Mouse (Mus musculus) ZHBTc4 (cell line): ENCODE measurements around the gene Olfr1313.
"Not testable (repeated sequence)": the region's sequence is repeated elsewhere in the genome, so short reads cannot be mapped to it uniquely, and the experiment has no call there.

Experiments
- DNase-seq: peaks from one replicate; pipeline ENCODE4 v3.0.0-alpha.2; 2011; ENCODE audit warnings: low read depth, low spot score

Gene Olfr1313

GRCm38 (mm10) chr2:112077743-112078142, at the start of gene Olfr1313:
Olfr1313 (minus strand) TSS chr2:112077843.
- DNase-seq: no peak

DNA sequence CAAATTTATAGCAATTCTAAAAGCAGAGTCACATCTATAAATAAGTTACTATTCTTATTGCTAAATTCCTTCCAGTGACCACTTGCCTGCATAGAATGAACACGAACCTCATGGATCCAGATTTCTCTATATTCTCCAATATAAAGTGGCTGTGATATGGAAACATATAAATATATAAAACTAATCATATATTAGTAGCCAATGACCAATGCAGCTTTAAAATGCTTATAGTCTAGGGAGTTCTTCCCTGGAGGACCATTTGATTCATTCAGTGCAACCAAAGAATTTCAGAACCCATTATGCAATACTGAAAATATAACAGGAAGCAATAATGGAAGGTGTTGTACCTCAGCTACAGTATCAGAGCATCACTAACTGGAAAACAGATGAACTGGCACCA, 37.7 kb upstream of the Olfr1313 start, which contains the start of gene Olfr1315-ps1:
Gene Olfr1315-ps1 (minus strand): TSS at position 101 of the 400 bp plus-strand sequence.
- no peak for DNase-seq

DNA sequence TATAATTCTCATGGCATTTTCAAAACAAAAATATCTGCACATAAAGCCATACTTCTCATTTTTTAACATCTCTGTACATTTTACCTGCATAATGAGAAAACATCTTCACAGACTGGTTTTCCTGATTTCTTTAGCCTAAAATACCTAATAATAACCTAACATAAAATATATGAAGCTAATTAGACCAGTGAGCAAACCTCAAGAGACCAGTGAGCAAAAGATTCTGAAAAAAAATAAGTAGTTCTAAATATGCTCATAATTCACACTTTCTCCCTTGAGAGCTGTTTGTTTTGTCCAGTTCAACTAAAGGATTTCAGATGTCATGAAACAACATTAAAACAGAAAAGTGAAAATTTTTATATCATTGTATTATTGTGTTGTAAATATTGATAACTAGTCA, 19.0 kb upstream of the Olfr1313 start, which contains the start of gene Olfr1314:
Gene Olfr1314 (minus strand): TSS at position 101 of the 400 bp plus-strand sequence.
- DNase-seq: no peak

DNA sequence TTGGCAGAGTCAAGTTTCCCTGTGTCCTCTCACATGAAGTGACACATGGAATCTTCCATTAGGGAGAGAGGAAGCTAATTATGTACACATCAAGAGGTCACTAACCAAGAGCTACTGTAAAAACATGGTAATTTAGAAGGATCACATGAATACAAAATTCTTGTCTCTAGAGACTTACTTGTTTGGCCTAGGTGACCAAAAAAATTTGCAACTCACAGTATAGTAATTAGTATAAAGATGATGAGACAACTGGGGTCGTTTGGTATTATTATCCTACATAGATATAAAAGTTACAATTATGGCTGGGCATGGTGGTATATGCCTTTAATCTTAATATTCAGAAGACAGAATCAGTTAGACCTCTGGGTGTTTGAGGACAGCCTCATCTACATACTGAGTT, 27.5 kb downstream of the Olfr1313 start, which contains the start of gene Olfr1312:
Gene Olfr1312 (minus strand): TSS at position 101 of the 400 bp plus-strand sequence.
- no peak for DNase-seq

DNA sequence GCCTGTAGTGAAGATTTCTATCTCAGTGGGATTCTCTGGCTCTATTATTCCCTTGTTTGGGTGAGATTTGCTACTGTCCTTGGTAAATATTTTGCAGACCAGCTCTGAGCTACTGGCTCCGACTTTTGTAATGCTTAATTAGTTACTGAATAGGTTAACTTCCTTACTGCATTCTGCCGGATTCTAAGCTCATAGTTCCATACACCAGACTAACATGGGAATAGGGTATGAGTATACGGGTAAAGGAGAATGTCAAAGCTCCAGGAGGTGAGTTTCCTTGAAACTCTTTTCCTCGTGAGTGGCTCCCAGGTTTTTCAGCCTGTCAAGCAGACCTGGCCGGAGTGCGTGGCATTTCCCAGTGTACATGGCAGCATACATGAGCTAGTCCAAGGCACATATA, 50.7 kb downstream of the Olfr1313 start:
- not testable (repeated sequence) for DNase-seq

GRCm38 (mm10) chr2:112024312-112024711, 53.3 kb downstream of the Olfr1313 start, which contains the start of gene Olfr1311:
Olfr1311 (minus strand) TSS chr2:112024412.
- no peak for DNase-seq
